Mouse (Mus musculus): Measurements from ENCODE around the gene Atp4b.

DNA sequence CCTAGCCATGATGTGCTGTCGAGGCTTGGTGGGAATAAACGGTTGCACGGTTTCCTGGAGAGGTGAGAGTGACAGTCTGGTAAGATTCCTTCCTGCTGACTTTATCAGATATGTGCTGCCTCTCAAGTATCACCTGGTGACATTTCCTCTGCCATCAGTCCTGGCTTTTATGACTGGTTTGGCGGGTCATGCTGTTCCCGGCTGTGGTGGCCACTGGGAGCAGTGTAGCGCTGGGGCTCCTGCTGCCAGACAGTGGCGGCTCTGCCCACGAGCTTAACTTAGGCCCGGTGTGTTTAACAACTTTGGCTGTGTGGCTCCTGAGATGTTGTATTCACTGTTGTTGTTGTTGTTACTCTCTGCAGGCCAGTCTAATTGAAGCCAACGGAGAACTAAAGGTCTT, 39.9 kb downstream of the Atp4b start:
- no peak for TF ChIP-seq POLR2A (IDR thresholded peaks at IDR 0.05; ENCODE audit: borderline replicate concordance, insufficient read depth, low read length)
- no peak for TF ChIP-seq CTCF (IDR thresholded peaks at IDR 0.05; ENCODE audit: borderline replicate concordance, insufficient read depth, low read depth, low read length)

All from cerebellum, adult 2 months (tissue).